Mouse (Mus musculus) C2C12 (cell line): ENCODE results near the gene Umad1. TPM values are rescaled to one million over a fixed set of nuclear protein-coding genes. Genes with fewer than 3 reads are reported as not detected.
"Not testable (repeated sequence)": the region's sequence is repeated elsewhere in the genome, so short reads cannot be mapped to it uniquely, and the experiment has no call there.

ENCODE experiments used
- H3K27me3 ChIP-seq: one replicate; pipeline ENCODE4 v1.6.1; 2011; ENCODE audit not compliant: control insufficient read depth, insufficient read depth, insufficient read length
- H3K36me3 ChIP-seq: one replicate; pipeline ENCODE4 v1.6.1; 2011; ENCODE audit not compliant: control insufficient read depth, insufficient read depth
- H3K4me3 ChIP-seq: one replicate; pipeline ENCODE4 v1.5.1; 2011; ENCODE audit warnings: mild to moderate bottlenecking, control low read depth; ENCODE audit not compliant: poor library complexity, insufficient read depth, severe bottlenecking
- H3K79me2 ChIP-seq: one replicate; pipeline ENCODE4 v1.6.1; 2011; ENCODE audit not compliant: control insufficient read depth, insufficient read depth
- H3K79me3 ChIP-seq: one replicate; pipeline ENCODE4 v1.6.1; 2011; ENCODE audit warnings: low read depth, control low read depth
- H3ac ChIP-seq: one replicate; pipeline ENCODE3; 2011; ENCODE audit warnings: low read depth; ENCODE audit not compliant: control insufficient read depth, insufficient read length
- CEBPB ChIP-seq: IDR thresholded peaks from one replicate; pipeline ENCODE4 v1.6.1; 2011; ENCODE audit warnings: low read depth, mild to moderate bottlenecking, control low read depth, moderate library complexity
- CTCF ChIP-seq: IDR thresholded peaks from one replicate; pipeline ENCODE4 v1.5.1; 2011; ENCODE audit not compliant: control insufficient read depth, insufficient read depth, insufficient read length
- FOSL1 ChIP-seq: IDR thresholded peaks from one replicate; pipeline ENCODE4 v1.8.0; 2011; ENCODE audit warnings: mild to moderate bottlenecking, low read length; ENCODE audit not compliant: poor library complexity, insufficient read depth, severe bottlenecking
- MAX ChIP-seq: IDR thresholded peaks from one replicate; pipeline ENCODE4 v1.6.1; 2011; ENCODE audit warnings: mild to moderate bottlenecking, control low read depth
- MYOD1 ChIP-seq: IDR thresholded peaks from one replicate; pipeline ENCODE4 v1.6.1; 2011; ENCODE audit warnings: low read depth; ENCODE audit not compliant: control insufficient read depth, insufficient read length
- MYOG ChIP-seq: IDR thresholded peaks from one replicate; pipeline ENCODE4 v1.6.1; 2011; ENCODE audit not compliant: control insufficient read depth, insufficient read length; ENCODE audit errors: extremely low read depth
- USF1 ChIP-seq: IDR thresholded peaks from one replicate; pipeline ENCODE4 v1.6.1; 2011; ENCODE audit warnings: low read depth, mild to moderate bottlenecking, control low read depth, moderate library complexity
- polyA plus RNA-seq: library from polyadenylated mRNA; unstranded; fragments of >200 nt; fragmentation: generic; extraction: Trizol; gene quantifications from one replicate; pipeline ENCODE4 v1.2.1, GENCODE M21; 2012; ENCODE audit warnings: missing spikeins

The Umad1 gene
- polyA plus RNA-seq, 1 experiment, result 4.5 TPM

DNA sequence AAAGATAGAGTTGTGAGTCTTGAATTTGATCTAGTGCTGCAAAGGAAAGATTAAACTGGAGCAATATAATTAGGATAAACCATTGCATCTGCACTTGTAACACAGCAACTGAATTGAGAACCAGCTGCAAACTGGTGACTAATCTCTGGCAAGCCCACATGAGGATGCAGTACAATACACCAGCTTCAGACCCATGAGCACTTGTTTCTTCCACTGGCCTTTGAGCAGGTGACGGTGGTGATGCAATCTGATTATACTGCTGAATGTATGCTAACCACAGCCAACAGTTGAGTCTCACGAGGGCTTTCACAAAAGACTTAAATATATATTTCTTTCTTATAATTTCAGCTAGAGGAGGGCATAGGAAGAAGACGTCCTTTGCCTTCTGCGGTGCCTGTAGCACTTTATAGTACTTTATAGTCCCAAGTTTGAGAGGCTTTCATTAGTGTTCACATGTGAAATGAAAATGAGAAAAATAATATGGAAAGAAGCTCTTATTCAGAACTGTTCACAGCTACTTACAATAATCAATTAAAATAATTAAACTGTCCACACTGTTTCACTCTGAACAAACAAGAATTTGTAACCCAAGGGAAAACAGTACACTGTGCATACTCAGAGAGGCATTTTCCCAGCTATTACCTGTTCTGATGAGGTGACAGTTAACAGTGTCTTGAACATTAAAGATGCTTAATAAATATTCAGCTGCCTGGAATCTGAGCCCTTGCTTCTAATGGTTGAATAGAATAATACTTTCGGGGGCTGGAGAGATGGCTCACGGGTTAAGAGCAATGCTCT is 40.2 kb downstream of the Umad1 start:
- no peaks in the 10 kb centered on the region for H3K79me3 ChIP-seq
- TF ChIP-seq CTCF (no peak), MYOD1 (peak; percentile 7), CEBPB (no peak), USF1 (no peak)
- no peak overlapping the region for H3ac ChIP-seq
- H3K36me3 ChIP-seq, result no peaks in the 10 kb centered on the region
- no peaks in the 10 kb centered on the region for H3K27me3 ChIP-seq
- no peaks in the 10 kb centered on the region for H3K79me2 ChIP-seq
- H3K4me3 ChIP-seq, result no peak overlapping the region

DNA sequence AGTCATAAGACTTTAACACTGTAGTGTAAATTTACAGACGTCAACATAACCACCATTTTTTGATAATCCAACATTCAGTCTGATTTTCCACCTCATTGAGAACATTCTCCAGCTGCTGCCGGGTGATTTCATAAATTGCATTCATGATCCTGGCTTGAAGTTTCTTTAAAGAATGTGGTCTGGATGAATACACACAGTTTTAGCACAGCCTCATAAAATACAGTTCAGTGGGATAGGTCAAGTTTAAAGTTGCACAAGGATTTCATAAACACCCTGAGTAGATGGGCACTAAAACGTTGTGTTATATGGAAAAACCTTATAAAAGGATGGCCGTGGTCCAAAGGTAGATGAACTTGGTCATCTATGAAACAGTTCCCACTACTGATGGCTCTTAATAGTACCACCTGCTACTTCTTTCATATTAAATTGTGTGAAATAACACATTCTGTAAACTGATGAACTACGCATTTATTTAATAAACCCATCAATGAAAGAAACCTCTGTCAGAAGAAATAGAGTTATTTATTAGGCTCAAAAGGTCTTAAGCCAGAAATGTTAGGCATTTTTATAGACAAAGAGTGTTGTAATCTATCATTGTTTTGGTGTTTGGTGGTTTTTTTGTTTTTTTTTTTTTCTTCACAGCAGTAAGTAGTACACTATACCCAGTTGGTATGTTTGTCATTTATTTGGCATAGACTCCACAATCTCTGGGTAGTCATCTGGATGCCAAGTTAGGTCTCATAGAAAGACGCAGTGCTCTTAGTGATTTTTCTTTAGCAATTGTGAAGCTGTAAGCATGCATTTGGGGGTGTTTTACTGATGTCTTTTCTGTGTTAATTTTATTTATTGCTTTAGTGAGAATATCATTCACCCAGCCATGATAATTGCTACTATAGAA is 49.0 kb downstream of the Umad1 start:
- no peaks in the 10 kb centered on the region for H3K27me3 ChIP-seq
- no peaks in the 10 kb centered on the region for H3K79me3 ChIP-seq
- no peak overlapping the region for H3K4me3 ChIP-seq
- no peaks in the 10 kb centered on the region for H3K79me2 ChIP-seq
- no peaks in the 10 kb centered on the region for H3K36me3 ChIP-seq
- TF ChIP-seq CEBPB, result no peak
- TF ChIP-seq CTCF, result no peak
- TF ChIP-seq USF1, result no peak
- TF ChIP-seq MYOD1, result no peak
- no peak overlapping the region for H3ac ChIP-seq

- Histone ChIP-seq H3K4me3 (no peak overlapping the region), H3ac (no peak overlapping the region), H3K36me3 (no peaks in the 10 kb centered on the region), H3K27me3 (no peaks in the 10 kb centered on the region), H3K79me2 (no peaks in the 10 kb centered on the region), H3K79me3 (no peaks in the 10 kb centered on the region)
- TF ChIP-seq CEBPB (no peak), MAX (no peak), CTCF (no peak), MYOD1 (no peak), USF1 (no peak), FOSL1 (no peak), MYOG (no peak)
Measured at GRCm38 (mm10) chr6:8312554-8312953, 53.5 kb downstream of the Umad1 start.

DNA sequence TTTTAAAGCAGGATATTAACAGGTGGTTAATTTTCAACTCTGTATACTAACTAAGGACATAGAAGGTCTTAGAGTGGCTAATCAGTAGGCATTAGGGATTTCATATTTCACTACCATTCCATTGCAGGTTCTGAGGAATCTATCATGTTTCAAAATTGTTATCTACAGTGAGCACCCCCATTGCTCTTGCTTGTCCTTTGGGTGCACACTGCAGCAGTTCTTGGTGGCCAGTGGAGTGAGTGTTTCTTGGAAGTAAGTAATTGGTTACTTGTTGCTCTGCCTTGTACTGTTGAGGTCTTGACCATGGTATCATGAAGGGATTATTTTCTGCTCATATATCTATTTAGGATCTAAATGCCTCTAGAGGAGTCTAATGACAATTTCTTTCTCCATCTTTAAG is 57.1 kb downstream of the Umad1 start:
- Histone ChIP-seq H3ac (no peak overlapping the region), H3K36me3 (no peaks in the 10 kb centered on the region), H3K79me3 (no peaks in the 10 kb centered on the region), H3K79me2 (no peaks in the 10 kb centered on the region), H3K27me3 (no peaks in the 10 kb centered on the region), H3K4me3 (no peak overlapping the region)
- TF ChIP-seq FOSL1, result no peak
- TF ChIP-seq CTCF, result no peak
- no peak for TF ChIP-seq USF1
- no peak for TF ChIP-seq MYOD1
- no peak for TF ChIP-seq CEBPB
- no peak for TF ChIP-seq MAX
- TF ChIP-seq MYOG, result no peak

- no peaks in the 10 kb centered on the region for H3K27me3 ChIP-seq
- H3K79me2 ChIP-seq, result no peaks in the 10 kb centered on the region
- no peak overlapping the region for H3K4me3 ChIP-seq
- TF ChIP-seq FOSL1, result no peak
- TF ChIP-seq MAX, result no peak
- TF ChIP-seq CTCF, result no peak
- TF ChIP-seq MYOD1, result no peak
- TF ChIP-seq USF1, result no peak
- no peak for TF ChIP-seq CEBPB
- TF ChIP-seq MYOG, result no peak
- no peaks in the 10 kb centered on the region for H3K79me3 ChIP-seq
- H3K36me3 ChIP-seq, result no peaks in the 10 kb centered on the region
- H3ac ChIP-seq, result no peak overlapping the region
Measured at GRCm38 (mm10) chr6:8319591-8319990, 60.5 kb downstream of the Umad1 start.

- not testable (repeated sequence) for H3K79me2 ChIP-seq, H3K36me3 ChIP-seq, H3K79me3 ChIP-seq, H3K4me3 ChIP-seq, H3K27me3 ChIP-seq, H3ac ChIP-seq
Measured at GRCm38 (mm10) chr6:8331496-8331895, 72.4 kb downstream of the Umad1 start.
